30 mouse cellular contexts compared by ENCODE assay signal in genomic region chr3:108484749-108485148, GRCm38 (mm10). TPM values are rescaled to one million over a fixed set of nuclear protein-coding genes. Genes with fewer than 3 reads are reported as not detected.
"Had no signal": no experiment of that assay in that cellular context is flagged by ENCODE, and none has a peak within 500 bp of the region (broad histone marks: within the 10 kb centered on the region; RNA-seq: fewer than 3 reads in every experiment).

No protein-coding gene starts in this region.

- H3K27me3 ChIP-seq: heart, embryonic 12.5 days; hindbrain, embryonic 13.5 days; hindbrain, embryonic 15.5 days; limb, embryonic 12.5 days had no signal

- H3K4me2 ChIP-seq: heart, embryonic 12.5 days; hindbrain, embryonic 13.5 days; hindbrain, embryonic 15.5 days; limb, embryonic 12.5 days; liver, embryonic 11.5 days had no signal

- H3K9me3 ChIP-seq: heart, embryonic 10.5 days; hindbrain, embryonic 10.5 days; hindbrain, embryonic 13.5 days; hindbrain, embryonic 15.5 days; limb, embryonic 10.5 days had no signal

- H3K4me1 ChIP-seq: heart, embryonic 10.5 days; heart, embryonic 12.5 days; hindbrain, embryonic 10.5 days; hindbrain, embryonic 13.5 days; hindbrain, embryonic 15.5 days; limb, embryonic 10.5 days; limb, embryonic 12.5 days had no signal

- H3K9ac ChIP-seq: forebrain, postnatal 0 days; heart, embryonic 12.5 days; hindbrain, embryonic 13.5 days; hindbrain, embryonic 15.5 days; limb, embryonic 12.5 days had no signal

- H3K36me3 ChIP-seq: heart, embryonic 10.5 days; heart, embryonic 12.5 days; hindbrain, embryonic 10.5 days; hindbrain, embryonic 15.5 days; limb, embryonic 10.5 days; limb, embryonic 12.5 days had no signal

- ATAC-seq: forebrain, postnatal 0 days; hindbrain, postnatal 0 days had no signal

- DNase-seq: forebrain, postnatal 0 days; gastrocnemius, postnatal 14 days; gastrocnemius, postnatal 36 days; heart, adult 18-20 months; heart, postnatal 10 days; heart, postnatal 4 days; kidney, adult 18-20 months; kidney, adult 8-10 months; kidney, postnatal 10 days; kidney, postnatal 4 days; liver had no signal

- H3K27ac ChIP-seq: heart, embryonic 10.5 days; hindbrain, embryonic 10.5 days; hindbrain, embryonic 13.5 days; hindbrain, embryonic 15.5 days; hindbrain, postnatal 0 days; layer of hippocampus, adult 2 months; left cerebral cortex, adult 2 months; limb, embryonic 10.5 days; limb, embryonic 12.5 days had no signal

- H3K4me3 ChIP-seq: heart, embryonic 10.5 days; heart, embryonic 12.5 days; hindbrain, embryonic 10.5 days; hindbrain, embryonic 13.5 days; hindbrain, embryonic 15.5 days; layer of hippocampus, adult 2 months; left cerebral cortex, adult 2 months; limb, embryonic 10.5 days; limb, embryonic 12.5 days had no signal

RNA-seq across cellular contexts. Expression of gene 1700013F07Rik, which starts 49.2 kb away (rescaled TPM):
- total RNA-seq: gastrocnemius, adult 18-20 months; gastrocnemius, adult 8-10 months; gastrocnemius, postnatal 14 days; gastrocnemius, postnatal 36 days; granulocyte monocyte progenitor cell, adult 5-6 weeks; heart, adult 18-20 months; heart, adult 8-10 months; heart, postnatal 10 days; heart, postnatal 25 days; heart, postnatal 4 days had no signal
- polyA plus RNA-seq: heart, embryonic 12.5 days; heart, embryonic 14.5 days; intestine, embryonic 14.5 days; kidney, embryonic 14.5 days; limb, embryonic 12.5 days; liver, embryonic 11.5 days had no signal

RNA-seq across cellular contexts. Expression of gene 5330417C22Rik, which starts 51.6 kb away (rescaled TPM):
- total RNA-seq: gastrocnemius, adult 18-20 months; granulocyte monocyte progenitor cell, adult 5-6 weeks had no signal
